Mouse (Mus musculus): Measurements from ENCODE around the gene Srsf10. TPM values are rescaled to one million over a fixed set of nuclear protein-coding genes. Genes with fewer than 3 reads are reported as not detected.

Gene Srsf10
- polyA plus RNA-seq, 1 experiment = 37.2 TPM

- TF ChIP-seq MYOG (IDR thresholded peaks at IDR 0.05; ENCODE audit: control insufficient read depth, extremely low read depth, insufficient read length) = no peak
- Histone ChIP-seq H3ac (ENCODE audit: control insufficient read depth, insufficient read length, low read depth) (no peak overlapping the region), H3K4me3 (ENCODE audit: insufficient read depth, poor library complexity, severe bottlenecking) (no peak overlapping the region)
Observed at GRCm38 (mm10) chr4:135833301-135834123, 22.0 kb upstream of the Srsf10 start.

GRCm38 (mm10) chr4:135834124-135834717 lies 21.3 kb upstream of the Srsf10 start:
- H3K4me3 ChIP-seq (ENCODE audit: insufficient read depth, poor library complexity, severe bottlenecking) = no peak overlapping the region
- no peaks in the 10 kb centered on the region for H3K79me2 ChIP-seq (ENCODE audit: control insufficient read depth, insufficient read depth)
- no peaks in the 10 kb centered on the region for H3K27me3 ChIP-seq (ENCODE audit: control insufficient read depth, insufficient read depth, insufficient read length)
- no peaks in the 10 kb centered on the region for H3K36me3 ChIP-seq (ENCODE audit: control insufficient read depth, insufficient read depth)
- no peaks in the 10 kb centered on the region for H3K79me3 ChIP-seq (ENCODE audit: low read depth)
- H3ac ChIP-seq (ENCODE audit: control insufficient read depth, insufficient read length, low read depth) = no peak overlapping the region
- TF ChIP-seq MYOG (IDR thresholded peaks at IDR 0.05; ENCODE audit: control insufficient read depth, extremely low read depth, insufficient read length) = no peak
- no peak for TF ChIP-seq MYOD1 (IDR thresholded peaks at IDR 0.05; ENCODE audit: control insufficient read depth, insufficient read length, low read depth)
- TF ChIP-seq CTCF (IDR thresholded peaks at IDR 0.05; ENCODE audit: control insufficient read depth, insufficient read depth, insufficient read length) = no peak
- TF ChIP-seq USF1 (IDR thresholded peaks at IDR 0.05; ENCODE audit: low read depth) = no peak

More at GRCm38 (mm10) chr4:135833301-135834123, 22.0 kb upstream of the Srsf10 start:
- Histone ChIP-seq H3K79me2 (ENCODE audit: control insufficient read depth, insufficient read depth) (no peaks in the 10 kb centered on the region), H3K27me3 (ENCODE audit: control insufficient read depth, insufficient read depth, insufficient read length) (no peaks in the 10 kb centered on the region), H3K36me3 (ENCODE audit: control insufficient read depth, insufficient read depth) (no peaks in the 10 kb centered on the region), H3K79me3 (ENCODE audit: low read depth) (no peaks in the 10 kb centered on the region)

- no peak overlapping the region for H3ac ChIP-seq (ENCODE audit: control insufficient read depth, insufficient read length, low read depth)
- no peaks in the 10 kb centered on the region for H3K36me3 ChIP-seq (ENCODE audit: control insufficient read depth, insufficient read depth)
- no peak overlapping the region for H3K4me3 ChIP-seq (ENCODE audit: insufficient read depth, poor library complexity, severe bottlenecking)
- TF ChIP-seq FOSL1 (IDR thresholded peaks at IDR 0.05; ENCODE audit: insufficient read depth, low read length, poor library complexity, severe bottlenecking) (no peak), MAX (IDR thresholded peaks at IDR 0.05) (no peak), USF1 (IDR thresholded peaks at IDR 0.05; ENCODE audit: low read depth) (no peak), MYOD1 (IDR thresholded peaks at IDR 0.05; ENCODE audit: control insufficient read depth, insufficient read length, low read depth) (no peak), MYOG (IDR thresholded peaks at IDR 0.05; ENCODE audit: control insufficient read depth, extremely low read depth, insufficient read length) (no peak), CEBPB (IDR thresholded peaks at IDR 0.05; ENCODE audit: low read depth) (no peak), CTCF (IDR thresholded peaks at IDR 0.05; ENCODE audit: control insufficient read depth, insufficient read depth, insufficient read length) (no peak)
- H3K79me3 ChIP-seq (ENCODE audit: low read depth) = no peaks in the 10 kb centered on the region
- H3K79me2 ChIP-seq (ENCODE audit: control insufficient read depth, insufficient read depth) = no peaks in the 10 kb centered on the region
- no peaks in the 10 kb centered on the region for H3K27me3 ChIP-seq (ENCODE audit: control insufficient read depth, insufficient read depth, insufficient read length)
Observed at GRCm38 (mm10) chr4:135838925-135839292, 16.6 kb upstream of the Srsf10 start.

GRCm38 (mm10) chr4:135839293-135840011 lies 16.1 kb upstream of the Srsf10 start:
- Histone ChIP-seq H3ac (ENCODE audit: control insufficient read depth, insufficient read length, low read depth) (no peak overlapping the region), H3K4me3 (ENCODE audit: insufficient read depth, poor library complexity, severe bottlenecking) (no peak overlapping the region), H3K79me3 (ENCODE audit: low read depth) (no peaks in the 10 kb centered on the region), H3K79me2 (ENCODE audit: control insufficient read depth, insufficient read depth) (no peaks in the 10 kb centered on the region), H3K36me3 (ENCODE audit: control insufficient read depth, insufficient read depth) (no peaks in the 10 kb centered on the region), H3K27me3 (ENCODE audit: control insufficient read depth, insufficient read depth, insufficient read length) (no peaks in the 10 kb centered on the region)
- TF ChIP-seq USF1 (IDR thresholded peaks at IDR 0.05; ENCODE audit: low read depth) (no peak), MAX (IDR thresholded peaks at IDR 0.05) (no peak), FOSL1 (IDR thresholded peaks at IDR 0.05; ENCODE audit: insufficient read depth, low read length, poor library complexity, severe bottlenecking) (no peak), CTCF (IDR thresholded peaks at IDR 0.05; ENCODE audit: control insufficient read depth, insufficient read depth, insufficient read length) (no peak), MYOG (IDR thresholded peaks at IDR 0.05; ENCODE audit: control insufficient read depth, extremely low read depth, insufficient read length) (no peak), MYOD1 (IDR thresholded peaks at IDR 0.05; ENCODE audit: control insufficient read depth, insufficient read length, low read depth) (no peak)

- Histone ChIP-seq H3K79me3 (ENCODE audit: low read depth) (no peaks in the 10 kb centered on the region), H3K4me3 (ENCODE audit: insufficient read depth, poor library complexity, severe bottlenecking) (no peak overlapping the region), H3ac (ENCODE audit: control insufficient read depth, insufficient read length, low read depth) (no peak overlapping the region), H3K36me3 (ENCODE audit: control insufficient read depth, insufficient read depth) (no peaks in the 10 kb centered on the region), H3K27me3 (ENCODE audit: control insufficient read depth, insufficient read depth, insufficient read length) (no peaks in the 10 kb centered on the region), H3K79me2 (ENCODE audit: control insufficient read depth, insufficient read depth) (no peaks in the 10 kb centered on the region)
- TF ChIP-seq CEBPB (IDR thresholded peaks at IDR 0.05; ENCODE audit: low read depth) (no peak), MYOG (IDR thresholded peaks at IDR 0.05; ENCODE audit: control insufficient read depth, extremely low read depth, insufficient read length) (no peak)
Observed at GRCm38 (mm10) chr4:135844400-135844799, 11.1 kb upstream of the Srsf10 start.

- no peak overlapping the region for H3ac ChIP-seq (ENCODE audit: control insufficient read depth, insufficient read length, low read depth)
- no peaks in the 10 kb centered on the region for H3K27me3 ChIP-seq (ENCODE audit: control insufficient read depth, insufficient read depth, insufficient read length)
- H3K36me3 ChIP-seq (ENCODE audit: control insufficient read depth, insufficient read depth) = no peaks in the 10 kb centered on the region
- TF ChIP-seq FOSL1 (IDR thresholded peaks at IDR 0.05; ENCODE audit: insufficient read depth, low read length, poor library complexity, severe bottlenecking) (no peak), MYOG (IDR thresholded peaks at IDR 0.05; ENCODE audit: control insufficient read depth, extremely low read depth, insufficient read length) (no peak), CTCF (IDR thresholded peaks at IDR 0.05; ENCODE audit: control insufficient read depth, insufficient read depth, insufficient read length) (no peak), MYOD1 (IDR thresholded peaks at IDR 0.05; ENCODE audit: control insufficient read depth, insufficient read length, low read depth) (no peak)
- H3K4me3 ChIP-seq (ENCODE audit: insufficient read depth, poor library complexity, severe bottlenecking) = no peak overlapping the region
- no peaks in the 10 kb centered on the region for H3K79me2 ChIP-seq (ENCODE audit: control insufficient read depth, insufficient read depth)
- no peaks in the 10 kb centered on the region for H3K79me3 ChIP-seq (ENCODE audit: low read depth)
Observed at GRCm38 (mm10) chr4:135847581-135847980, 8.0 kb upstream of the Srsf10 start.

Data from C2C12 (cell line).